Mouse (Mus musculus): ENCODE results near the gene Srsf7.

- no peak for TF ChIP-seq CTCF (IDR thresholded peaks at IDR 0.05; ENCODE audit: extremely low read depth, insufficient read length, insufficient replicate concordance, low read depth, low read length)
- TF ChIP-seq POLR2A (IDR thresholded peaks at IDR 0.05; ENCODE audit: low read depth, low read length): no peak
Measured at GRCm38 (mm10) chr17:80237475-80237874, 30.4 kb upstream of the Srsf7 start.
